8 mouse cellular contexts compared by ENCODE assay signal in genomic region chr19:6401951-6402350, GRCm38 (mm10). TPM values are rescaled to one million over a fixed set of nuclear protein-coding genes. Genes with fewer than 3 reads are reported as not detected.
A peak's percentile ranks its signal among the peaks of the same experiment; 100 is the strongest.
DNase-seq lines count a peak whose midpoint lies in the region; ATAC-seq and TF ChIP-seq lines count a peak whose summit lies in the region.

No protein-coding gene starts in this region.

- no peak overlapping the region for H3K27ac ChIP-seq in thymus, adult 2 months (ENCODE audit: control insufficient read depth, insufficient read depth, low read length)
- no peak overlapping the region for H3K27ac ChIP-seq in hindbrain, embryonic 12.5 days
- no peak overlapping the region for H3K27ac ChIP-seq in limb, embryonic 15.5 days
- no peak overlapping the region for H3K27ac ChIP-seq in midbrain, postnatal 0 days (ENCODE audit: low read depth, low read length)

- peaks cover 15% of the 10 kb centered on the region for H3K36me3 ChIP-seq in thymus, adult 2 months (ENCODE audit: control insufficient read depth, insufficient read depth, low read length)
- no peaks in the 10 kb centered on the region for H3K36me3 ChIP-seq in hindbrain, embryonic 12.5 days
- H3K36me3 ChIP-seq in limb, embryonic 15.5 days = no peaks in the 10 kb centered on the region
- peaks cover 20% of the 10 kb centered on the region for H3K36me3 ChIP-seq in midbrain, postnatal 0 days (ENCODE audit: insufficient read depth, low read length)

- H3K4me1 ChIP-seq in thymus, adult 2 months (replicated peaks; ENCODE audit: control insufficient read depth, insufficient read depth, low read length) = peaks cover 34% of the 10 kb centered on the region
- peaks cover 44% of the 10 kb centered on the region for H3K4me1 ChIP-seq in hindbrain, embryonic 12.5 days
- peaks cover 43% of the 10 kb centered on the region for H3K4me1 ChIP-seq in limb, embryonic 15.5 days
- peaks cover 17% of the 10 kb centered on the region; the same call in 1 of the 2 replicates for H3K4me1 ChIP-seq in midbrain, postnatal 0 days (ENCODE audit: insufficient read depth, low read length)

- no peaks in the 10 kb centered on the region for H3K9me3 ChIP-seq in hindbrain, embryonic 12.5 days (replicated peaks)
- no peaks in the 10 kb centered on the region for H3K9me3 ChIP-seq in limb, embryonic 15.5 days
- no peaks in the 10 kb centered on the region for H3K9me3 ChIP-seq in midbrain, postnatal 0 days (ENCODE audit: low read length)

- no peak for ATAC-seq in hindbrain, embryonic 12.5 days (ENCODE audit: low FRiP score)
- no peak for ATAC-seq in limb, embryonic 15.5 days (ENCODE audit: insufficient number of reproducible peaks, low FRiP score, low TSS enrichment, low read depth)
- ATAC-seq in midbrain, postnatal 0 days (ENCODE audit: low FRiP score) = no peak
- ATAC-seq in frontal cortex, adult (ENCODE audit: low TSS enrichment) = no peak

- no peaks in the 10 kb centered on the region for H3K27me3 ChIP-seq in thymus, adult 2 months (ENCODE audit: control insufficient read depth, insufficient read depth, low read length)
- peaks cover 53% of the 10 kb centered on the region for H3K27me3 ChIP-seq in hindbrain, embryonic 12.5 days
- H3K27me3 ChIP-seq in limb, embryonic 15.5 days = peaks cover 71% of the 10 kb centered on the region
- H3K27me3 ChIP-seq in midbrain, postnatal 0 days (ENCODE audit: insufficient read depth, low read length) = no peaks in the 10 kb centered on the region; the same call in 1 of the 2 replicates

- TF ChIP-seq POLR2A in thymus, adult 2 months (IDR thresholded peaks at IDR 0.05; ENCODE audit: control insufficient read depth, extremely low read depth, insufficient read depth, low read length, poor library complexity) = no peak

- DNase-seq in thymus, adult 2 months = no peak
- no peak for DNase-seq in thymus, postnatal 0 days (ENCODE audit: low spot score)
- no peak for DNase-seq in midbrain, postnatal 0 days (ENCODE audit: low spot score)
- no peak for DNase-seq in urinary bladder, postnatal 14 days (ENCODE audit: low spot score)
- no peak for DNase-seq in thymus, postnatal 4 days

- 21% methylated on average over 9 of the region's 9 CpGs for WGBS in thymus, adult 2 months
- WGBS in hindbrain, embryonic 12.5 days = 13% methylated on average over 9 of the region's 9 CpGs
- 10% methylated on average over 9 of the region's 9 CpGs for WGBS in limb, embryonic 15.5 days
- WGBS in midbrain, postnatal 0 days = 18% methylated on average over 9 of the region's 9 CpGs

- no peak for TF ChIP-seq CTCF in thymus, adult 2 months (IDR thresholded peaks at IDR 0.05; ENCODE audit: borderline replicate concordance, control insufficient read depth, extremely low read depth, insufficient read depth, low read length, poor library complexity)
- no peak for TF ChIP-seq CTCF in midbrain, postnatal 0 days (IDR thresholded peaks at IDR 0.05)

- peak overlapping the region; percentile 100 for H3K4me2 ChIP-seq in hindbrain, embryonic 12.5 days (replicated peaks)
- H3K4me2 ChIP-seq in limb, embryonic 15.5 days = peak overlapping the region; percentile 100
- H3K4me2 ChIP-seq in midbrain, postnatal 0 days (ENCODE audit: low read depth, low read length, poor library complexity, severe bottlenecking) = peak overlapping the region; percentile 98

- 0 out of 2 replicates have a peak overlapping the region, but pooled peaks have one; percentile 32 for H3K9ac ChIP-seq in hindbrain, embryonic 12.5 days
- H3K9ac ChIP-seq in limb, embryonic 15.5 days = 0 out of 2 replicates have a peak overlapping the region, but pooled peaks have one; percentile 17
- peak overlapping the region; percentile 66 for H3K9ac ChIP-seq in midbrain, postnatal 0 days (replicated peaks; ENCODE audit: low read length, poor library complexity, severe bottlenecking)

- peak overlapping the region; percentile 81 for H3K4me3 ChIP-seq in thymus, adult 2 months (ENCODE audit: control insufficient read depth, insufficient read depth, low read length)
- H3K4me3 ChIP-seq in hindbrain, embryonic 12.5 days = peak overlapping the region; percentile 23; the same call in 1 of the 2 replicates
- H3K4me3 ChIP-seq in limb, embryonic 15.5 days = peak overlapping the region; percentile 60
- H3K4me3 ChIP-seq in midbrain, postnatal 0 days (ENCODE audit: low read depth, low read length) = peak overlapping the region; percentile 69

RNA-seq across cellular contexts. Expression of gene Rasgrp2, which starts 2.8 kb away (rescaled TPM):
- polyA plus RNA-seq in thymus, adult 2 months (2012; rRNA removed) = 558 and 561 TPM in 2 replicates
- 195 and 206 TPM in 2 replicates for polyA plus RNA-seq in thymus, postnatal 0 days (2015; fragmentation: Nextera tagmentation; extraction: Ambion mirVana)
- polyA plus RNA-seq in hindbrain, embryonic 12.5 days (2016; fragmentation: Nextera tagmentation; extraction: Ambion mirVana) = 20.0 and 23.0 TPM in 2 replicates
- 35.8 and 38.8 TPM in 2 replicates for polyA plus RNA-seq in limb, embryonic 15.5 days (2015; fragmentation: Nextera tagmentation; extraction: Ambion mirVana)
- 250 and 291 TPM in 2 replicates for total RNA-seq in midbrain, postnatal 0 days (2014; rRNA removed)
- 232 and 264 TPM in 2 replicates for polyA plus RNA-seq in midbrain, postnatal 0 days (2015; fragmentation: Nextera tagmentation; extraction: Ambion mirVana)

RNA-seq across cellular contexts. Expression of gene Nrxn2, which starts 16.6 kb away (rescaled TPM):
- polyA plus RNA-seq in thymus, adult 2 months (2012; rRNA removed) = 1.2 and 1.5 TPM in 2 replicates
- 0.10 and 0.24 TPM in 2 replicates for polyA plus RNA-seq in thymus, postnatal 0 days (2015; fragmentation: Nextera tagmentation; extraction: Ambion mirVana)
- 21.3 and 23.0 TPM in 2 replicates for polyA plus RNA-seq in hindbrain, embryonic 12.5 days (2016; fragmentation: Nextera tagmentation; extraction: Ambion mirVana)
- 0.96 and 1.4 TPM in 2 replicates for polyA plus RNA-seq in limb, embryonic 15.5 days (2015; fragmentation: Nextera tagmentation; extraction: Ambion mirVana)
- total RNA-seq in midbrain, postnatal 0 days (2014; rRNA removed) = 382 and 409 TPM in 2 replicates
- polyA plus RNA-seq in midbrain, postnatal 0 days (2015; fragmentation: Nextera tagmentation; extraction: Ambion mirVana) = 74.3 and 75.7 TPM in 2 replicates

RNA-seq across cellular contexts. Expression of gene Pygm, which starts 17.8 kb away (rescaled TPM):
- polyA plus RNA-seq in thymus, adult 2 months (2012; rRNA removed) = 6.5 and 41.6 TPM in 2 replicates
- 4.2 and 6.3 TPM in 2 replicates for polyA plus RNA-seq in thymus, postnatal 0 days (2015; fragmentation: Nextera tagmentation; extraction: Ambion mirVana)
- 1.8 and 3.9 TPM in 2 replicates for polyA plus RNA-seq in hindbrain, embryonic 12.5 days (2016; fragmentation: Nextera tagmentation; extraction: Ambion mirVana)
- polyA plus RNA-seq in limb, embryonic 15.5 days (2015; fragmentation: Nextera tagmentation; extraction: Ambion mirVana) = 23.4 and 89.0 TPM in 2 replicates
- 16.4 and 25.8 TPM in 2 replicates for total RNA-seq in midbrain, postnatal 0 days (2014; rRNA removed)
- 11.7 and 13.2 TPM in 2 replicates for polyA plus RNA-seq in midbrain, postnatal 0 days (2015; fragmentation: Nextera tagmentation; extraction: Ambion mirVana)

RNA-seq across cellular contexts. Expression of gene Sf1, which starts 38.5 kb away (rescaled TPM):
- 365 and 553 TPM in 2 replicates for polyA plus RNA-seq in thymus, adult 2 months (2012; rRNA removed)
- 104 and 126 TPM in 2 replicates for polyA plus RNA-seq in thymus, postnatal 0 days (2015; fragmentation: Nextera tagmentation; extraction: Ambion mirVana)
- 168 and 176 TPM in 2 replicates for polyA plus RNA-seq in hindbrain, embryonic 12.5 days (2016; fragmentation: Nextera tagmentation; extraction: Ambion mirVana)
- polyA plus RNA-seq in limb, embryonic 15.5 days (2015; fragmentation: Nextera tagmentation; extraction: Ambion mirVana) = 115 TPM in 2 replicates
- total RNA-seq in midbrain, postnatal 0 days (2014; rRNA removed) = 70.5 and 92.2 TPM in 2 replicates
- polyA plus RNA-seq in midbrain, postnatal 0 days (2015; fragmentation: Nextera tagmentation; extraction: Ambion mirVana) = 90.2 and 95.5 TPM in 2 replicates

Comparison
In these comparisons a context has a peak if more than half of its experiments do, and no peak if none do; other contexts are left out.
1. H3K4me3 ChIP-seq: peak in every context shown above with its lines; median percentile 81 in thymus, adult 2 months; 69 in midbrain, postnatal 0 days; 60 in limb, embryonic 15.5 days; 23 in hindbrain, embryonic 12.5 days.